Mouse (Mus musculus) adrenal gland, postnatal 14 days (tissue): ENCODE results near the gene Nr2e1. TPM values are rescaled to one million over a fixed set of nuclear protein-coding genes. Genes with fewer than 3 reads are reported as not detected.
A peak's percentile ranks its signal among the peaks of the same experiment; 100 is the strongest.

Experiments
- DNase-seq: peaks from one replicate; pipeline ENCODE4 v3.0.0; 2021; ENCODE audit warnings: mixed read lengths
- total RNA-seq: library from RNA; stranded (reverse); gene quantifications from 2 replicates; pipeline ENCODE4 v1.2.3, GENCODE M21; 2021

The Nr2e1 gene
- total RNA-seq, 1 experiment from 2014 or later, result not detected

- no peak for DNase-seq
These were observed 37.5 kb downstream of the Nr2e1 start for GRCm38 (mm10) chr10:42545707-42546503.

DNA sequence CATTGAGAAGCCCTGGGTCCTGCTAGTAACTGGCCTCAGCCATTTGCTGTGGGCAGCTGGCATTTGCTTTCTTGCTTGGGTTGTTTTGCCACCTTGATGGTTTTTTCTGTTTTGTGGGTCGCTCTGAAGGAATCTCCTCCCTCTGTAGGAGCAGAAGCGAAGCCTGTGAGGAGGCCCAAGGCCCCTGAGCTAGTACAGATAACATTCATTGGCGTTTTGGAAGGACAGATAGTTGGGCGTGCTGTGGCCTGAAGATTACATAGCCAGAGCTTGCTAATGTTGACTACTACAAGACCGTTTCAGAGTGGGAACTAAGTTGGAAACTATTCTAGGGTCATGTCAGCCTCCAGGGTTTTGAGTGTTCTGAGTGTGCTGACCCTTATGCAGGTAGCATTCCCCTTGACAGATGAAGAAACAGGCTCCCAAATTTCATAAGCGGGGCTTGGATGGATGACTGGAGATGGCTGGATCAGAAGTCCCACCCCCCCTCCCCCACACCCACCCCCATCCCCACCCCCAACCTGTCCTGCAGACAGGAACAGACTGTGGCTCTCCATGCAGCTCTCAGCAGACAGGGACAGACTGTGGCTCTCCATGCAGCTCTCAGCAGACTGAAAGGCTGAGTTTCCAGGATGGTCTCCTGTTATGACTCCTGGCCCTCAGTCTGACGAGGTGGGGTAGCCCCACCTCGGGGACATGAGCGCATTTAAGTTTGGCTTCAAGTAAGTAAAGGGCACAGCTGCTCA is 45.7 kb downstream of the Nr2e1 start:
- no peak for DNase-seq

- no peak for DNase-seq
These were observed 49.5 kb downstream of the Nr2e1 start for GRCm38 (mm10) chr10:42533836-42534453.

DNA sequence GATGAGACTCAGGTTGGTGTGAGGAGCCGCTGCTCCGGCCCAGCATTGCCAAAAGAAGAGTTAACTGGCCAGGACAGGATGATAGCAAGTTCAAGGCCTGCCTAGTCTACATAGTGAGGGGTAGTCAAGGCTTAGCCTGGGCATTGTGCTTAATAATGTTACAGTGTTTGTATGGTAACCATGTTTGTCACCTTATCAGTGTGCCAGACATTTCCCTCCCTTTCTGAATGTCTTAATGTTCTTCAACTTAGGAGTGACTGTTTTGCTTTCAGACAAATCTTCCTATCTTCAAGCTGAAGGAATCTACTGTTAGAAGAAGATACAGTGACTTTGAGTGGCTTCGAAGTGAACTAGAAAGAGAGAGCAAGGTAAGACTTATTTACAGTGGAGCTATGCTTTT is 57.8 kb downstream of the Nr2e1 start:
- no peak for DNase-seq

- no peak for DNase-seq
These were observed 59.8 kb downstream of the Nr2e1 start for GRCm38 (mm10) chr10:42523556-42524162.

- no peak for DNase-seq
These were observed 60.5 kb downstream of the Nr2e1 start for GRCm38 (mm10) chr10:42522912-42523311.

DNA sequence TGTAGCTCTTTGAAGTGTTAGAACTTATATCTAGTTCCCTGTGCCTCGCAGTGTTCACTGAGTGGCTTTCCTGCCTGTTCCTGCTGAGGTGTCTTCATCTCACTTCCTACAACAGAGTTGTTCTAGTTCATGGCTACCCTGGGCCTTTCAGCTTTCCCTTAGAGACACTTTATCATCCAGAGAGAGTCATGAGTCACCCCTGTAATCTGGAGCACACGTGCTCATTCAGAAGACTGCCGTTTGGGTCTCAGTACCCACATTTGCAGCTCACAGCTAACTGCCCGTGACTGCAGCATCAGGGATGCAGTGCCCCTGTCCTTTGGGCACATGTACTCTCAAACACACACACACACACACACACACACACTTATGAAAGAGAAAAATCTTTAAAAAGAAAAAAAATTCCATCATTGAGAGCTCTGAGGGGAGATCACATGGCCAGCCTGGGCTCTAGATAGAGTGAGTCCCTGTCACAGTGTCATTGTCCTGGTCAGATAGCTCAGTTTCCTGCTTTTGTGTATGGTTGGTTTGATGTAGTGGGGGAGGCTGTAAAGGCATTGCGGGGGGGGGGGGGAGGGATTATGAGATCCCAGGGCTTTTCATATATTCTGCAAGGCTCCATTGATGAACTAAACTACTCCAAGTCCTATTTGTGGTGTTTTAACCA is 62.0 kb downstream of the Nr2e1 start:
- DNase-seq, result peak; percentile 13

- DNase-seq, result no peak
These were observed 65.1 kb downstream of the Nr2e1 start for GRCm38 (mm10) chr10:42518363-42518762.

DNA sequence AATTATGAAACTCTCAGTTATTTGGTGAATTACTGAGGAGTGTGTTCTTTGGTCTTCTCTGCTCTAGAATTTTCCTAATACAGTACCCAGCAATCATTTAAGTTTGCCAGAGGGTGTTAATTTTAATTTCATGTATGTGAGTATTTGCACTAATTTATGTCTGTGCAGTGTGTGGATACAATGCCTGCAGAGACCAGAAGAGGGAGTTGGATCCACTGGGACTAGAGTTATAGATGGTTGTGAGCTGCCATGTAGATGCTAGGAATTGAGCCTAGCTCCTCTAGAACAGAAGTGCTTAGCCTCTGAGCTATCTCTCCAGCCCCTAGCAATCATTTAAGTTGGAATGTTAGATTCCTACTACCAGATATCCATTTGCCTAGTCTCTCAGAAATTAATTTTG is 69.3 kb downstream of the Nr2e1 start:
- no peak for DNase-seq

Other genes with a start within 250 kb of the Nr2e1 start
- gene Afg1l, start 105.1 kb downstream of the Nr2e1 start, total RNA-seq, result 25.2 and 27.8 TPM in 2 replicates
- gene Snx3, start 81.6 kb downstream of the Nr2e1 start, total RNA-seq, result 197 and 210 TPM in 2 replicates
- 20.4 and 25.2 TPM in 2 replicates for gene Ostm1, start 190 bp upstream of the Nr2e1 start, total RNA-seq
- gene Sec63, start 177.9 kb upstream of the Nr2e1 start, total RNA-seq, result 56.2 and 70.6 TPM in 2 replicates